Mouse (Mus musculus) adrenal gland, adult 18-20 months (tissue): ENCODE measurements around the gene Usp17lb. TPM values are rescaled to one million over a fixed set of nuclear protein-coding genes. Genes with fewer than 3 reads are reported as not detected.
"Not testable (repeated sequence)": the region's sequence is repeated elsewhere in the genome, so short reads cannot be mapped to it uniquely, and the experiment has no call there.

Source experiments
- DNase-seq, 2 experiments: peaks; one replicate each; pipeline ENCODE4 v3.0.0; 2021 to 2022; ENCODE audit warnings: low spot score in 2 of 2
- long read RNA-seq, 2 experiments: library from polyadenylated mRNA; stranded (forward); transcript quantifications; one replicate each; pipeline ENCODE4 v2.0.0; 2021
- total RNA-seq, 2 experiments: library from RNA; stranded (reverse); gene quantifications; 1 replicate in 1 of 2; 2 replicates in 1 of 2; pipeline ENCODE4 v1.2.3; 2021

Gene Usp17lb
- not detected for total RNA-seq
- long read RNA-seq, experiment 1: 0 reads
- long read RNA-seq, experiment 2: 0 reads

DNA sequence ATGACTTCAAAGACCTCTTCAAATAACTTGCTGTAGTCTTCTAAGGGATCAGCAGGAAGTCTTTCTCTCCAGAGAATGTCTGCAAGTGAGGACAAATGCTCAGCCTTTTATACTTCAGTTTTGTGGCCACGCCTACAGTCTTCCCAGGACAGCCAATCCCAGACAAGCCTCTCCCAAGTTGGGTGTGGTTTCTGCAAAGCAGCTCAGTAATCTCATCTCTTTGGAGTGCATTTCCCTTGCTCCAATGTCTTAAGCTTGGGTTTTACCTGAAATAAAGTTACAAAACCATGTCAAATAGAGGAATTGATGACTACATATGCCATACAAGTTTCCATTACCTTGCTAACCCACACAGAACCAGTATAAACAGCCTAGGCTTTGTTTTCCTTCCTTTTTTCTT, at the start of gene Usp17lb:
Gene Usp17lb, minus strand, starts transcription at position 101 of the 400 bp plus-strand sequence.
- no peak for DNase-seq

DNA sequence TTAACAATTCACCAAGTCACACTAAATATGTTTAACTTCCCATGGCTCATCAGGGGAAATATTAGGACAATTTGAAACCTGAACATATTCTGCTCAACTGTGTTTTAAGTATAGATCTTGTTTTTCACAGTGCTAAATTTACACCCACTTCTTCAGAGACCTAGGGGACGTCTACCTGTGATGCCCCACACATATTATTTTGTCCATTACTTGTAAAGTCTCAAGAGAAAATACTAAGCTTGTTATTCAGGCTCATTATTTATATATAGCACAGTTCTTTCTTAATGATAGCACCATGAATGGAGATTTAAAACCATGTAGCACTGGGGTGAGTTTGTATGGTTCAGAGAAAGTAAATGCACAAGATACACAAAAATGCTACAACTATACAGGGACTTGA, 35.3 kb upstream of the Usp17lb start, which contains the start of gene Olfr665:
Gene Olfr665, plus strand, starts transcription at position 301 of the 400 bp plus-strand sequence.
- no peak for DNase-seq

DNA sequence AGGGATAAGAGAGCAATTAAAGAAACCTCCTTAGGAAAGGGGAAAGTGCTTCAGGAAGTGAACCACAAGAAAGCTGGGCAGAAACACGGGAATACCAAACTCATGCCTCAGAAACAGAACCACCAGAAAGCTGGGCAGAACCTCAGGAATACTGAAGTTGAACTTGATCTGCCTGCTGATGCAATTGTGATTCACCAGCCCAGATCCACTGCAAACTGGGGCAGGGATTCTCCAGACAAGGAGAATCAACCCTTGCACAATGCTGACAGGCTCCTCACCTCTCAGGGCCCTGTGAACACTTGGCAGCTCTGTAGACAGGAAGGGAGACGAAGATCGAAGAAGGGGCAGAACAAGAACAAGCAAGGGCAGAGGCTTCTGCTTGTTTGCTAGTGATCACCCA, 19.0 kb upstream of the Usp17lb start:
- DNase-seq: no peak

DNA sequence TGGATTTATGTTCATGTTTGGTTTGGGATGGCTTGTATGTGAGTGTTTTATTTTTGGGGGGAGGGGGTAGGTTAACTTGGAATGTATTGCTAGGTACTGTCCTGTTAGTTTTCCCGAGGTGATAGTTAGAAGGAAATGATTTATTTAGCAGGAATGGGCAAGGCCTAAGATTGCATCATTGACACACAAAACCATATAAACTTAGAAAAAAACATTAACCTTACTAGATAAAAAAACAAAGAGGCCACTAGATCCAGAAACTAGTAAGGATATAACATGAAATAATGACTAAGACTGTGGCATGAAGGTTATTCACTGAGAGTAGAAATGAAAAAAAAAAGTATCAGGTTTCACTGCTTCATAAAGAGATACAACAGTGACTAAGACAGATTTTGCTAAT, 15.3 kb upstream of the Usp17lb start:
- no peak for DNase-seq

DNA sequence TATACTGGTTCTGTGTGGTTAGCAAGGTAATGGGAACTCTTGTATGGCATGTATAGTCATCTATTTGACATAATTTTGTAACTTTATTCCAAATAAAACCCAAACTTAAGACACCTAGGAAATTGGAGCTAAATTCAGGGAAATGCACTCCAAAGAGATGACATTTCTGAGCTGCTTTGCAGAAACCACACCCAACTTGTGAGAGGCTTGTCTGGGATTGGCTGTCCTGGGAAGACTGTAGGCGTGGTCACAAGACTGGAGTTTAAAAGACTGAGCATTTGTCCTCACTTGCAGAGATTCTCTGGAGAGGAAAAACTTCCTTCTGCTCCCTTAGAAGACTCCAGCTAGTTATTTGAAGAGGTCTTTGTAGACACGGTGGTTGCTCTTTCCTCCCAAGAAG, 14.3 kb upstream of the Usp17lb start, which contains the start of gene Usp17la:
Gene Usp17la, plus strand, starts transcription at position 301 of the 400 bp plus-strand sequence.
- not testable (repeated sequence) for DNase-seq

DNA sequence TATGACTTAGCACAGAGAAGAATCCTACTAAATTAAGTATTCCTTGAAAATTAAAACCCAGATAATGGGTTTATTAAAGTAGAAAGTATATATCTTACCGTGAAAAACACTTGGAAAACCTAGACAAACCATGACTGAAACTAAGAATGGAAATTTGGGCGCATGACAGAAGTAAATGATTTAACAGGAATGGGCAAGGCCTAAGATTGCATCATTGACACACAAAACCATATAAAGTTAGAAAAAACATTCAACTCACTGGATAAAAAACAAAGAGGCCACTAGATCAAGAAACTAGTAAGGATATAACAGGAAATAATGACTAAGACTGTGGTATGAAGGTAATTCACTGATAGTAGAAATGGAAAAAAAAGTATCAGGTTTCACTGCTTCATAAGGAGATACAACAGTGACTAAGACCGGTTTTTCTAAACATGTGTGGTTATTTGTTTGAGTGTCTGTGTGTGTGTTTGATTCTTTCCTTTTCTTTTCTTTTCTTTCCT, 12.9 kb upstream of the Usp17lb start:
- DNase-seq: no peak

DNA sequence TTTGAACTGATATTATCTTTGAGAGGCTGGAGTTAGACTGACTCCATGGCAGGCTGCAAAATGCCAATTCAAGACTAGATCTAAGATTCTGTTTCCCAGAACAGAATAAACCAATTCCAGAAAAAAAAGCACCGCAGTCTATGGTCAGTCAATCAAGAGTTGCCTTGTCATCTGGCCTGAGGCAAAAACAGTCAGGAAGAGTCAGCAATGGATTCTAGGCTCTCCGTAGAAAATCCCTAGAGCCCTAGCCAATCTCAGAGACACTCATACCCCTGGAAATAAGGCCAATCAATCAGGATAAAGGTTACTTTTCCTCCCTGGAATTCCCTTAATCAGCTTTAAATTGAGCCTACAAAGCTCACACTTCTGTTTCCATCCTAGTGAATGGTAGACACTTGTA, 9.1 kb upstream of the Usp17lb start:
- DNase-seq: not testable (repeated sequence)

DNA sequence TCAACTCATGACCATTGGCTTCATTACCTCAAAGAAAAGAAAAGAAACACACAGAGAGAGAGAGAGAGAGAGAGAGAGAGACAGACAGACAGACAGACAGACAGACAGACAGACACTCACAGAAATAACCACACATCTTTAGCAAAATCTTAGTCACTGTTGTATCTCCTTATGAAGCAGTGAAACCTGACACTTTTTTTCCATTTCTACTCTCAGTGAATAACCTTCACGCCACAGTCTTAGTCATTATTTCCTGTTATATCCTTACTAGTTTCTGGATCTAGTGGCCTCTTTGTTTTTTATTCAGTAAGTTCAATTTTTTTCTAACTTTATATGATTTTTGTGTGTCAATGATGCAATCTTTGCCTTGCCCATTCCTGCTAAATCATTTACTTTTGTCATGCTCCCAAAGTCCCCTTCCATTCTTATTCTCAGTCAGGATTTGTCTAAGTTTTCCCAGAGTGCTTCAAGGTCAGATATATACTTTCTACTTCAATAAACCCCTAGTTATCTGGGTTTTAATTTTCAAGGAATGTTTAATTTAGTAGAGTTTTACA, 1.4 kb upstream of the Usp17lb start:
- no peak for DNase-seq

DNA sequence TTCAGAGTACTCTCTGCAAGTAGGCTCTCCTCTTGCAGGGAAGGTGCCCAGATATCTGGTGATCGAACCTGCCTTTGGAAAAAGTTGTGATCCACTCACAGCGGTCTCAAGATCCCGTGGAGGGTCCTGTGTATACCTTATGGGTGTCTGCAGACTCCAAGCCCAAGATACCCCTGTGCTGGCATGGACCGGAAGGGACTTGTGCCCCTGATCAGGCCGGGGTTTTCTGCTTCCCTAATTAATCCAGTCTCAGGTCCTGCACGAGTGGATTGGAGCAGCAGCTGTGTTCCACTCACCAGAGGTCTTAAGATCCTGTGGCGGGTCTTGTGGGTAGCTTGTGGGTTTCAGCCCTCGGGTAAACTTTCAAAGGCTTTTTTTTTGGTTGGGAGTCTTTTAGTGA, 32.1 kb downstream of the Usp17lb start:
- not testable (repeated sequence) for DNase-seq

DNA sequence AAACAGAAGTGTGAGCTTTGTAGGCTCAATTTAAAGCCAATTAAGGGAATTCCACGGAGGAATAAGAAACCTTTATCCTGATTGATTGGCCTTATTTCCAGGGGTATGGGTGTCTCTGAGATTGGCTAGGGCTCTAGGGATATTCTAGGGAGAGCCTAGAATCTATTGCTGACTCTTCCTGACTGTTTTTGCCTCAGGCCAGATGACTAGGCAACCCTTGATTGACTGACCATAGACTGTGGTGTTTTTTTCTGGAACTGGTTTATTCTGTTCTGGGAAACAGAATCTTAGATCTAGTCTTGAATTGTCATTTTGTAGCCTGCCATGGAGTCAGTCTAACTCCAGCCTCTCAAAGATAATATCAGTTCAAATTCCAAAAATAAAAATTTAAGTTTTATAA, 51.6 kb downstream of the Usp17lb start:
- no peak for DNase-seq

Other genes starting within 250 kb of the Usp17lb start
- not detected for gene Olfr655, start 240.8 kb downstream of the Usp17lb start, total RNA-seq
- gene Olfr656, start 228.6 kb downstream of the Usp17lb start, total RNA-seq: not detected
- not detected for gene Olfr657, start 217.8 kb downstream of the Usp17lb start, total RNA-seq
- gene Olfr658, start 195.3 kb downstream of the Usp17lb start, total RNA-seq: not detected
- not detected for gene Olfr659, start 175.8 kb downstream of the Usp17lb start, total RNA-seq
- gene Olfr661, start 156.1 kb downstream of the Usp17lb start, total RNA-seq: not detected
- not detected for gene Usp17le, start 65.1 kb downstream of the Usp17lb start, total RNA-seq
- not detected for gene Usp17la, start 14.4 kb upstream of the Usp17lb start, total RNA-seq
- not detected for gene Olfr665, start 35.4 kb upstream of the Usp17lb start, total RNA-seq
- not detected for gene Olfr666, start 53.3 kb upstream of the Usp17lb start, total RNA-seq
- not detected for gene Olfr667, start 78.9 kb upstream of the Usp17lb start, total RNA-seq
- not detected for gene Olfr668, start 85.5 kb upstream of the Usp17lb start, total RNA-seq
- gene Olfr669, start 91.6 kb upstream of the Usp17lb start, total RNA-seq: not detected
- not detected for gene Olfr670, start 120.0 kb upstream of the Usp17lb start, total RNA-seq
- gene Olfr671, start 136.5 kb upstream of the Usp17lb start, total RNA-seq: not detected
- gene Olfr672, start 159.4 kb upstream of the Usp17lb start, total RNA-seq: not detected
- gene Olfr675, start 185.9 kb upstream of the Usp17lb start, total RNA-seq: not detected
- gene Olfr676, start 190.1 kb upstream of the Usp17lb start, total RNA-seq: not detected
- not detected for gene Olfr677, start 208.8 kb upstream of the Usp17lb start, total RNA-seq
- gene Olfr678, start 221.9 kb upstream of the Usp17lb start, total RNA-seq: not detected
- not detected for gene Olfr679, start 238.6 kb upstream of the Usp17lb start, total RNA-seq